ENCODE assay signal across 8 mouse cellular contexts in genomic region chr10:87024884-87025283, GRCm38 (mm10). TPM values are rescaled to one million over a fixed set of nuclear protein-coding genes. Genes with fewer than 3 reads are reported as not detected.
DNase-seq lines count a peak whose midpoint lies in the region; ATAC-seq lines count a peak whose summit lies in the region.

No protein-coding gene starts in this region.

- peak; percentile 94 for DNase-seq in NIH3T3 (ENCODE audit: low read depth)
- DNase-seq in cerebellum, adult 9-11 months, result peak; percentile 60
- peak; percentile 56 to 82 for DNase-seq in frontal cortex, postnatal 14 days (ENCODE audit: low spot score in 2 of 2)
- peak; percentile 73 to 93 for DNase-seq in layer of hippocampus, postnatal 25 days (ENCODE audit: extremely low spot score in 1 of 2, low spot score in 1 of 2)
- peak; percentile 69 to 86 for DNase-seq in lung, postnatal 4 days
- peak; percentile 80 for DNase-seq in right cerebral cortex, adult 18-20 months
- DNase-seq in urinary bladder, adult 18-20 months (ENCODE audit: low spot score in 2 of 2), result peak; percentile 43 to 50

- 1% methylated on average over 10 of the region's 10 CpGs for WGBS in hindbrain, embryonic 15.5 days

- 0 out of 2 replicates have a peak, but pooled peaks cover 2% of the 10 kb centered on the region for H3K27me3 ChIP-seq in hindbrain, embryonic 15.5 days

- H3K4me1 ChIP-seq in hindbrain, embryonic 15.5 days (replicated peaks), result no peaks in the 10 kb centered on the region

- H3K9me3 ChIP-seq in hindbrain, embryonic 15.5 days, result no peaks in the 10 kb centered on the region

- H3K36me3 ChIP-seq in hindbrain, embryonic 15.5 days, result no peaks in the 10 kb centered on the region

- H3K27ac ChIP-seq in hindbrain, embryonic 15.5 days (replicated peaks), result no peak overlapping the region

- no peak overlapping the region for H3K4me3 ChIP-seq in hindbrain, embryonic 15.5 days

- peak; percentile 93 for ATAC-seq in hindbrain, embryonic 15.5 days (ENCODE audit: low FRiP score, low read depth)

- no peak overlapping the region for H3K4me2 ChIP-seq in hindbrain, embryonic 15.5 days

- no peak overlapping the region for H3K9ac ChIP-seq in hindbrain, embryonic 15.5 days

RNA-seq across cellular contexts. Expression of gene Stab2, which starts 17.1 kb away (rescaled TPM):
- 0.17 and 0.46 TPM in 2 replicates for polyA plus RNA-seq in hindbrain, embryonic 15.5 days (2015; fragmentation: Nextera tagmentation; extraction: Ambion mirVana)
- total RNA-seq in layer of hippocampus, postnatal 25 days (2021), result under 1 TPM; 0.20 to 0.87 TPM

RNA-seq across cellular contexts. Expression of gene 1700113H08Rik, which starts 33.0 kb away (rescaled TPM):
- 0.21 TPM in 1 of 2 replicates, not detected in the other for polyA plus RNA-seq in hindbrain, embryonic 15.5 days (2015; fragmentation: Nextera tagmentation; extraction: Ambion mirVana)
- total RNA-seq in layer of hippocampus, postnatal 25 days (2021), result not detected
